Mouse (Mus musculus) limb, embryonic 14.5 days (tissue): Measurements from ENCODE around the gene Cd200r4. TPM values are rescaled to one million over a fixed set of nuclear protein-coding genes. Genes with fewer than 3 reads are reported as not detected.
"Not testable (repeated sequence)": the region's sequence is repeated elsewhere in the genome, so short reads cannot be mapped to it uniquely, and the experiment has no call there.

Experiments used
- ATAC-seq: fragments of 200-750 bp; cut with Nextera tagmentation; 2 replicates; pipeline ENCODE4 v1.8.0; 2017; ENCODE audit warnings: low read depth, moderate number of reproducible peaks, moderate TSS enrichment; ENCODE audit not compliant: low FRiP score
- DNase-seq: peaks from one replicate; pipeline ENCODE4 v3.0.0-alpha.2; 2015; ENCODE audit warnings: low spot score
- H3K27ac ChIP-seq: fragments of 300-500 bp; sonication (generic); replicated peaks from 2 replicates; pipeline ENCODE4 v1.5.1; 2014; ENCODE audit warnings: low read depth, mild to moderate bottlenecking, low read length, moderate library complexity, mixed read lengths
- H3K27me3 ChIP-seq: fragments of 300-500 bp; sonication (generic); 2 replicates; pipeline ENCODE4 v1.6.1; 2014; ENCODE audit warnings: low read length, mixed read lengths; ENCODE audit not compliant: control insufficient read depth, insufficient read depth
- H3K36me3 ChIP-seq: fragments of 300-500 bp; sonication (generic); 2 replicates; pipeline ENCODE4 v1.6.1; 2014; ENCODE audit warnings: mild to moderate bottlenecking, low read length, moderate library complexity, mixed read lengths; ENCODE audit not compliant: control insufficient read depth, insufficient read depth
- H3K4me1 ChIP-seq: fragments of 300-500 bp; sonication (generic); 2 replicates; pipeline ENCODE4 v1.6.1; 2014; ENCODE audit warnings: antibody characterized with exemption, low read length, mixed read lengths; ENCODE audit not compliant: control insufficient read depth, insufficient read depth
- H3K4me2 ChIP-seq: fragments of 300-500 bp; sonication (generic); replicated peaks from 2 replicates; pipeline ENCODE4 v1.6.1; 2014; ENCODE audit warnings: low read depth, mild to moderate bottlenecking, low read length, moderate library complexity; ENCODE audit not compliant: severe bottlenecking
- H3K4me3 ChIP-seq: fragments of 300-500 bp; sonication (generic); replicated peaks from 2 replicates; pipeline ENCODE4 v1.5.1; 2014; ENCODE audit warnings: low read length
- H3K9ac ChIP-seq: fragments of 300-500 bp; sonication (generic); 2 replicates; pipeline ENCODE4 v1.6.1; 2014; ENCODE audit warnings: mild to moderate bottlenecking, low read depth, low read length, moderate library complexity; ENCODE audit not compliant: severe bottlenecking
- H3K9me3 ChIP-seq: fragments of 300-500 bp; sonication (generic); 2 replicates; pipeline ENCODE4 v1.6.1; 2016; ENCODE audit warnings: low read length; ENCODE audit not compliant: control insufficient read depth
- POLR2A ChIP-seq: fragments of 200-500 bp; IDR thresholded peaks from 2 replicates; pipeline ENCODE4 v1.8.0; 2012; ENCODE audit warnings: inconsistent platforms, mild to moderate bottlenecking, moderate library complexity, borderline replicate concordance; ENCODE audit not compliant: insufficient read depth, insufficient read length; ENCODE audit errors: extremely low read depth
- WGBS: fragments of 180-500 bp; shearing (Covaris S2); extraction: QIAGEN DNeasy Blood & Tissue Kit; methylation state at CpG from one replicate; pipeline ENCODE4 v1.1.7; 2014; 5-methylcytosine and 5-hydroxymethylcytosine counted together
- polyA plus RNA-seq, 2 experiments: library from polyadenylated mRNA; depleted of rRNA in 1 of 2; stranded (reverse) in 1 of 2; unstranded in 1 of 2; fragments of >200 nt; fragmentation: Nextera tagmentation in 1 of 2; extraction: Ambion mirVana in 1 of 2; gene quantifications; 2 replicates each; pipeline versions ENCODE4 v1.2.1 to v1.2.3; 2012 to 2014

Cd200r4 gene
- polyA plus RNA-seq, 2 experiments = 0.43 to 0.57 TPM

DNA sequence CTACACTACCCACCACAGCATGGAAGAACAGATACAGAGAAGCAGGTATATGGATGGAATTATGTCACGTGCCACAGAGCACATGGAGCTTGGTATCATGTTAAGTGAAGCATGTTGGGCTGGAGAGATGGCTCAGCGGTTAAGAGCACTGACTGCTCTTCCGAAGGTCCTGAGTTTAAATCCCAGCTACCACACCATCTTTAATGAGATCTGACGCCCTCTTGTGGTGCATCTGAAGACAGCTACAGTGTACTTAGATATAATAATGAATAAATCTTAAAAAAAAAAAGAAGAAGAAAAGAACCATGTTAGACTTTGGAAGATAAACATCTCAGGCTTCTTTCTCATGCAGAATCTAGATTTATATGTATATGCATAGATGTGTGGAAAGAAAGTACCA, 30.8 kb upstream of the Cd200r4 start:
- no peak for TF ChIP-seq POLR2A
- no peak for ATAC-seq
- 75% methylated on average over 4 of the region's 4 CpGs for WGBS

DNA sequence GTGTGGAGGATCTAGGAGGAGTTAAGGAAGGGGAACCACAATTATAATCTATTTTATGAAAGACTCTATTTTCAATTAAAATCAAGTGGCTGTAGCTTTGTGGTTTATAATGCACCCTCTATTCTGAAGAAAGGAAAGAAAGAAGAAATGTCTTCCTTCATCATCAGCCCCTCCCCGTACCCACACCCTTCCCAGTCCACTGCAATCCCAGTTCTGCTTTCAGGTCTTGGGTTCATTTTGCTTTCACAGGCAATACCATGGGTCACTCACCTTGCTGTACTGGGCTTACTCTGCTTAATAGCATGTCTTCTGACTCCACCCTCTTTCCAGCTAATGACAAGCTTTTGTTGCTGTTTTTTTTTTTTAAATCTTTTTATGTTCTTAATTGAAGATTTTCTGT, 24.6 kb upstream of the Cd200r4 start:
- Histone ChIP-seq H3K27me3 (no peaks in the 10 kb centered on the region), H3K27ac (no peak overlapping the region), H3K4me1 (no peaks in the 10 kb centered on the region), H3K9me3 (no peaks in the 10 kb centered on the region), H3K4me2 (no peak overlapping the region), H3K36me3 (no peaks in the 10 kb centered on the region), H3K4me3 (no peak overlapping the region), H3K9ac (no peak overlapping the region)
- TF ChIP-seq POLR2A = no peak
- ATAC-seq (no peak), DNase-seq (no peak)
- 84% methylated on average over 1 of the region's 1 CpGs for WGBS

More for the DNA sequence above, 30.8 kb upstream of the Cd200r4 start:
- Histone ChIP-seq H3K27ac (no peak overlapping the region), H3K36me3 (no peaks in the 10 kb centered on the region), H3K27me3 (no peaks in the 10 kb centered on the region), H3K9ac (no peak overlapping the region), H3K4me1 (no peaks in the 10 kb centered on the region), H3K4me2 (no peak overlapping the region), H3K4me3 (no peak overlapping the region), H3K9me3 (no peaks in the 10 kb centered on the region)
- DNase-seq = no peak

DNA sequence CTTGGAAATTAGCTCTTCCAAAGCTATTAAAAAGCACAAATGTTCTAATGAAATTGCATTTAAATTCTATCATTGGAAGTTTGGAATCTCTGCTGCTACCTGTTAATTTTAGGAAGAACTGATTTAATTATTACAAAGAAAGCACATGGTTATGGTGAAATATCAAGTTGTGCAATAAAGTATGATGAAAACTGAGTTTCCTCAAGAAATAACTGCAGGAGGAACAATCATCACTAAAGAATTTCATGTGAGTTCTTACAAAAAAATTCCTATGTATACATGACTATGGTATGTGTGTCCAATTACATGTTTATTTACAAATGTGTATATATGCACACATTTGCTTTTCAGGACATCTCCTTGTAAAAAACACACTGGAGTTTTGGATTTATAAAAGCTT, 17.1 kb upstream of the Cd200r4 start:
- Histone ChIP-seq H3K4me1 (no peaks in the 10 kb centered on the region), H3K9ac (no peak overlapping the region), H3K27me3 (no peaks in the 10 kb centered on the region), H3K9me3 (no peaks in the 10 kb centered on the region), H3K4me3 (no peak overlapping the region), H3K36me3 (no peaks in the 10 kb centered on the region), H3K4me2 (no peak overlapping the region), H3K27ac (no peak overlapping the region)
- no peak for TF ChIP-seq POLR2A
- DNase-seq (no peak), ATAC-seq (no peak)

DNA sequence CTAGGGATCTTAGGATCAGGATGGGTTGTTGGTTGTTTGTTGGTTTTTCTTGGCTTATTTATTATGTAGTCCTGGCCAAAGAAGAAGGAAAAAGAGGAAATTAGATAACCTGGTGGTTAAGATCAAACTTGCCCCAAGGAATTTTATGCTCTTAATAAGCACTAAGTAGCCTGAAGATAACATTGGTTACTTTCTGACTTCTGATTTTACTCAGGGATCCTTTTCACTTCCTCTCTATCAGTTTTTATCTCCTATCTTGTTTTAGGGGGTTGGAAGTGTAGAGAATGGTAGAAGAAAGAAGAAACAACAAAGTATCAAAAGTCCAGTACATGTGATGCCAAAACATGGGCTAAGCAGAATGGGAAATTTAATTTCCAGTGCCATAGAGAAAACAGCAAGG, 5.6 kb upstream of the Cd200r4 start:
- H3K9me3 ChIP-seq = no peaks in the 10 kb centered on the region
- no peak overlapping the region for H3K4me3 ChIP-seq
- H3K4me1 ChIP-seq = no peaks in the 10 kb centered on the region
- DNase-seq (no peak), ATAC-seq (no peak)
- TF ChIP-seq POLR2A = no peak
- no peaks in the 10 kb centered on the region for H3K36me3 ChIP-seq
- H3K27me3 ChIP-seq = no peaks in the 10 kb centered on the region
- H3K9ac ChIP-seq = no peak overlapping the region
- H3K4me2 ChIP-seq = no peak overlapping the region
- no peak overlapping the region for H3K27ac ChIP-seq

DNA sequence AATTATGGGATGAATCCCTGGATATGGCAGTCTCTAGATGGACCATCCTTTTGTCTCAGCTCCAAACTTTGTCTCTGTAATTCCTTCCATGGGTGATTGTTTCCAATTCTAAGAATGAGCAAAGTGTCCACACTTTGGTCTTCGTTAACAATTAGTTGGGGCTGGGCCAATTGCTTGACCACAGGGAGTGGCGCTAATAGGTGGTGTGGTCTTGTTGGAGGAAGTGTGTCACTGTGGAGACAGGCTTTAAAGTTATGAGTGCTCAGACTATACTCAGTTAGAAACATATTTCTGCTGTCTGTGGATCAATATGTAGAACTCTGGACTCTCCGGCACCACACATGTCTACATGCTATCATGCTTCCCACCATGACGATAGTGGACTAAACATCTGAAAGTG, 1.3 kb upstream of the Cd200r4 start:
- not testable (repeated sequence) for H3K4me2 ChIP-seq, H3K9me3 ChIP-seq, DNase-seq, H3K27me3 ChIP-seq, H3K27ac ChIP-seq, H3K9ac ChIP-seq, ATAC-seq, H3K36me3 ChIP-seq, H3K4me3 ChIP-seq, H3K4me1 ChIP-seq
- 93% methylated on average over 4 of the region's 4 CpGs for WGBS

DNA sequence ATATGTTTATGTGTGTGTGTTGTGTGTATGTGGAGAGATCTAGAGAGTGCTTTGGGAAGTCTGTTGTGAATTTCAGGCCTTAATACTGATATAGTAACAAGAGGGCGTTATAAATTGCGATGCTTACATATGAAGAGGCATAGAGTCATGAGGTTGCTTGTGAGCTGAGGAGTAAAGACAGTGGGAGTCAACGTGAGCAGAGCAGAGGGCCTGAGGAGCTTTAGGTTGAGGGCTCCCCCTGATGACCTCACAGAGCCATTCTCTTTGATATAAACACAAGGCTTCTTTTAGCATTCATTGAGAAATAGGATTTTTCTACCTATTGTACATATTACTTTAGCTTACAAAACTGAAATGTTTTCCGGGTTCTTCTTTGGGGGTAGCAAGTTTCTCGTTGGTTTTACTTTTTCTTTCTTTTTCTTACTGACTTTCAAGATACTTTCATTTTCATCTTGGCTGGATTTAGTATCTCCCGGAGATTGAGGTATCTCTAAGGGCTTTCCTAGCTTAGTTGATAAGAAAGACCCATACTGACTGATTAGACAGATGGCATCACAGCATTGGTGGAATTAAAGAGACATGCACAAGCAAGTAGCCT, 1.0 kb downstream of the Cd200r4 start:
- Histone ChIP-seq H3K9me3 (no peaks in the 10 kb centered on the region), H3K4me1 (no peaks in the 10 kb centered on the region), H3K27ac (no peak overlapping the region), H3K9ac (no peak overlapping the region), H3K4me2 (no peak overlapping the region), H3K27me3 (no peaks in the 10 kb centered on the region), H3K36me3 (no peaks in the 10 kb centered on the region), H3K4me3 (no peak overlapping the region)
- DNase-seq = no peak
- WGBS = 80% methylated on average over 6 of the region's 6 CpGs
- no peak for ATAC-seq
- no peak for TF ChIP-seq POLR2A
